Mouse (Mus musculus) fat pad, adult 2 months (tissue): ENCODE measurements at regions not wholly inside any gene's neighbourhood (a gene's known extent, or its start where the extent isn't known, plus 50 kb on each side); places are given as distances from the start of the nearest gene placed in this dataset.
A peak's percentile ranks its signal among the peaks of the same experiment; 100 is the strongest.
"Not testable (repeated sequence)": the region's sequence is repeated elsewhere in the genome, so short reads cannot be mapped to it uniquely, and the experiment has no call there.

Experiments
- DNase-seq: peaks from one replicate; pipeline ENCODE4 v3.0.0-alpha.2; 2011; ENCODE audit warnings: low read depth, low spot score; ENCODE audit errors: extremely low read depth

GRCm38 (mm10) chr5:100309807-100310165 lies 106.2 kb downstream of the Sec31a start:
- DNase-seq: no peak

- DNase-seq: no peak
These were observed 106.8 kb downstream of the Sec31a start for GRCm38 (mm10) chr5:100309071-100309806.

- DNase-seq: no peak
These were observed 111.6 kb downstream of the Sec31a start for GRCm38 (mm10) chr5:100304403-100304802.

GRCm38 (mm10) chr5:100302068-100302775 lies 113.8 kb downstream of the Sec31a start:
- DNase-seq: no peak

GRCm38 (mm10) chr5:100299141-100299540 lies 116.9 kb downstream of the Sec31a start:
- DNase-seq: no peak

- DNase-seq: no peak
These were observed 121.8 kb downstream of the Sec31a start for GRCm38 (mm10) chr5:100294189-100294588.

- DNase-seq: no peak
These were observed 120.6 kb upstream of the Tmem150c start for GRCm38 (mm10) chr5:100280215-100280614.

- no peak for DNase-seq
These were observed 119.9 kb upstream of the Tmem150c start for GRCm38 (mm10) chr5:100279474-100279873.

GRCm38 (mm10) chr5:100274674-100275073 lies 115.1 kb upstream of the Tmem150c start:
- no peak for DNase-seq

- DNase-seq: not testable (repeated sequence)
These were observed 112.4 kb upstream of the Tmem150c start for GRCm38 (mm10) chr5:100271975-100272374.

GRCm38 (mm10) chr5:100270841-100271686 lies 111.5 kb upstream of the Tmem150c start:
- DNase-seq: no peak

- no peak for DNase-seq
These were observed 108.7 kb upstream of the Tmem150c start for GRCm38 (mm10) chr5:100268111-100268878.

- peak; percentile 47 for DNase-seq
These were observed 107.3 kb upstream of the Tmem150c start for GRCm38 (mm10) chr5:100266671-100267510.

GRCm38 (mm10) chr5:100259803-100260693 lies 100.4 kb upstream of the Tmem150c start:
- no peak for DNase-seq

GRCm38 (mm10) chr5:100258952-100259710 lies 99.5 kb upstream of the Tmem150c start:
- DNase-seq: no peak

GRCm38 (mm10) chr5:100255276-100255675 lies 95.7 kb upstream of the Tmem150c start:
- no peak for DNase-seq

- no peak for DNase-seq
These were observed 92.4 kb upstream of the Tmem150c start for GRCm38 (mm10) chr5:100252036-100252435.

GRCm38 (mm10) chr5:100249757-100250156 lies 90.1 kb upstream of the Tmem150c start:
- no peak for DNase-seq
